Mouse (Mus musculus) ovary, postnatal 14 days (tissue): Measurements from ENCODE around the gene Hcrtr2.
A peak's percentile ranks its signal among the peaks of the same experiment; 100 is the strongest.

Experiments used
- DNase-seq: peaks from one replicate; pipeline ENCODE4 v3.0.0; 2022; ENCODE audit warnings: low spot score

Hcrtr2 gene

GRCm38 (mm10) chr9:76323756-76324155 lies at the start of gene Hcrtr2:
Hcrtr2 (minus strand) TSS chr9:76323856.
- DNase-seq: no peak

GRCm38 (mm10) chr9:76364874-76365273 lies 41.2 kb upstream of the Hcrtr2 start:
- DNase-seq: no peak

GRCm38 (mm10) chr9:76360374-76360773 lies 36.7 kb upstream of the Hcrtr2 start:
- no peak for DNase-seq

GRCm38 (mm10) chr9:76352346-76352745 lies 28.7 kb upstream of the Hcrtr2 start:
- DNase-seq: no peak

GRCm38 (mm10) chr9:76347298-76347697 lies 23.6 kb upstream of the Hcrtr2 start:
- DNase-seq: no peak

- no peak for DNase-seq
These were observed 7.4 kb upstream of the Hcrtr2 start for GRCm38 (mm10) chr9:76331081-76331480.

GRCm38 (mm10) chr9:76323186-76323701 lies 412 bp downstream of the Hcrtr2 start:
- no peak for DNase-seq

- DNase-seq: no peak
These were observed 1.3 kb downstream of the Hcrtr2 start for GRCm38 (mm10) chr9:76322122-76323052.

- DNase-seq: no peak
These were observed 2.1 kb downstream of the Hcrtr2 start for GRCm38 (mm10) chr9:76321589-76321988.

GRCm38 (mm10) chr9:76320755-76321154 lies 2.9 kb downstream of the Hcrtr2 start:
- no peak for DNase-seq

- DNase-seq: no peak
These were observed 5.4 kb downstream of the Hcrtr2 start for GRCm38 (mm10) chr9:76318302-76318701.

GRCm38 (mm10) chr9:76315096-76315495 lies 8.6 kb downstream of the Hcrtr2 start:
- no peak for DNase-seq

- DNase-seq: no peak
These were observed 9.7 kb downstream of the Hcrtr2 start for GRCm38 (mm10) chr9:76313921-76314320.

- no peak for DNase-seq
These were observed 11.4 kb downstream of the Hcrtr2 start for GRCm38 (mm10) chr9:76312221-76312620.

GRCm38 (mm10) chr9:76291384-76291783 lies 32.3 kb downstream of the Hcrtr2 start:
- DNase-seq: no peak

- no peak for DNase-seq
These were observed 52.8 kb downstream of the Hcrtr2 start for GRCm38 (mm10) chr9:76270886-76271285.

GRCm38 (mm10) chr9:76257731-76258130 lies 65.9 kb downstream of the Hcrtr2 start:
- DNase-seq: no peak

GRCm38 (mm10) chr9:76252544-76252943 lies 71.1 kb downstream of the Hcrtr2 start:
- no peak for DNase-seq

- DNase-seq: no peak
These were observed 71.5 kb downstream of the Hcrtr2 start for GRCm38 (mm10) chr9:76252109-76252508.

- DNase-seq: no peak
These were observed 81.3 kb downstream of the Hcrtr2 start for GRCm38 (mm10) chr9:76242322-76242721.

- no peak for DNase-seq
These were observed 85.7 kb downstream of the Hcrtr2 start for GRCm38 (mm10) chr9:76237946-76238345.

GRCm38 (mm10) chr9:76237243-76237642 lies 86.4 kb downstream of the Hcrtr2 start:
- DNase-seq: no peak

GRCm38 (mm10) chr9:76236626-76237025 lies 87.0 kb downstream of the Hcrtr2 start:
- DNase-seq: peak; percentile 56
